Mouse (Mus musculus) urinary bladder, postnatal 36 days (tissue): Measurements from ENCODE around the gene Dennd1b.
A peak's percentile ranks its signal among the peaks of the same experiment; 100 is the strongest.

ENCODE experiments used
- DNase-seq, 2 experiments: peaks; one replicate each; pipeline ENCODE4 v3.0.0; 2022; ENCODE audit warnings: low spot score in 2 of 2, mixed read lengths in 1 of 2

Dennd1b gene

DNA sequence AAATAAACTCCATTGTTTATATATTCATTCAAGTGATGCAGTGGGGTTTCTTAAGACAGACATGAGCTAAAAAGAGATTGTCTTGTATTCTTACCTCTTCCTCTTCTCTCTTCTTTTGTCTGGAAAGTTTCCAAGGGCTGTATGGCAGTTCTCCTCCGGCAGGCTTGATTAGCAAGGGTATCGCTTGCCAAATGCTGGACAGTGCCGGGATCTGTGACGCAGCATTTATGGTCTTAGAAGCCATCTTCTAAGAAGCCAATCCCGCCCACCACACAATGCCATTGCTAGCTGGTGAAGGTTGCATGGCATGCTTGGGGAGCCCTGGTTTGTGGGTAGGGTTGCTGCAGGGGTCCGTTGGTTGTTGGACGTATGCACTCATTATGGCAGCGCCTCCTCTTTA is 115.8 kb downstream of the Dennd1b start:
- DNase-seq: no peak

- no peak for DNase-seq
These were observed 116.3 kb downstream of the Dennd1b start for GRCm38 (mm10) chr1:139079523-139079922.

DNA sequence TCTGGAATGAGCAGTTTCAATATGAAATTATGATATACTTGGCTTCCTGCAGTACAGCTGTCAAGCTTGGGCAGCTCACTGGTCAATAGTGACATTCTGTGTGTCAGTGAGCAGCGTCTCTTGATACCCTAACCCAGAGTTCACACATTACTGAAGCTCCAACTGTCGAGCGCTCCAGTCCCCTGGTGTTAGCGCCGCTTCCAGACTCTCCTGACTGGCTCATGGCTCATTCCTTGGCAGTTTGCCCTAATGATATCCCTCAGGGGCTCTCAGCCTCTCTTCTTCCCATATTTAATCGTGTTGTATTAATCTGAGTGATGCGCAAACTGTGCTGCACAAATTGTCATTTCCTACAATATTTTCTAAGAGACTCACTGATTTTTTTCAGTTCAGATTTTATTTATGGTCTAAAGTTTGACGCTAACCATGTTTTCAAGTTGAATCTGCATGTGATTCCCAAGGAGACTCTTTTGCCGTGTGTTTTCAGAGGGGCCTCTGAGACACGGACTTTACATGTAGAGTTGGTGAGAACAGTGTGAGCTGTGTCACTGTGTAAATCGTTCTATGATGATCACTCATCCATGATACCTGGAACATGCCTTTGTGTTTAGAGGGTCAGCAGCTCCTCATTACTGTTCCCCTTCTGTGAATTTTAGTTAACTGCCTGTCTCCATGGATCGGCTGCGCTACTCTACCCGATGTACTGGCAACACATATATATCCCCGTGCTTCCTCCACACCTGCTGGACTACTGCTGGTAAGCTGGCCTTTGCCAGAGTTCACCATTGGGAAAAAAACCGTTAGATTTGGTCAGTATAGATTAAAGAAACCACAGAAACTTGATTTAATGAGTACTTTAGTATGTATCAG is 117.5 kb downstream of the Dennd1b start:
- DNase-seq: peak in 1 of 2 experiments; percentile 4

DNA sequence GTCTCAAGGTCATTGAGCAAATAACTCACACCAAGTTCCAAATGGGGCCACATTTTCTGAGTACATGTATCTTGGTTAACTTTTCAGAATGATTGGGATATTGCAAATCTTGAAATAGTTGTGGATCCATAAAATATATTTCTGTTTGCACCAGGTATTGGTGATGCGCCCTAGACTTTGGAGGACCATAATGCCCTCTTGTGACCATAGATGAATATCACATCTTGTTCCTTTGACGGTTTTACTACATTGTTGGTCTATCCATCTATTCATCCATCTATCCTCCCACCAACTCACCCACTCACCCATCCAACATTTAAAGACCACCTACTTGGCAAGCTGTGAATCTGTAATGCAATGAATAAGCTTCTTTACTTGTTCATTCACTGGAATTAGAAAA is 120.1 kb downstream of the Dennd1b start:
- no peak for DNase-seq

- no peak for DNase-seq
These were observed 124.3 kb downstream of the Dennd1b start for GRCm38 (mm10) chr1:139087564-139087963.

DNA sequence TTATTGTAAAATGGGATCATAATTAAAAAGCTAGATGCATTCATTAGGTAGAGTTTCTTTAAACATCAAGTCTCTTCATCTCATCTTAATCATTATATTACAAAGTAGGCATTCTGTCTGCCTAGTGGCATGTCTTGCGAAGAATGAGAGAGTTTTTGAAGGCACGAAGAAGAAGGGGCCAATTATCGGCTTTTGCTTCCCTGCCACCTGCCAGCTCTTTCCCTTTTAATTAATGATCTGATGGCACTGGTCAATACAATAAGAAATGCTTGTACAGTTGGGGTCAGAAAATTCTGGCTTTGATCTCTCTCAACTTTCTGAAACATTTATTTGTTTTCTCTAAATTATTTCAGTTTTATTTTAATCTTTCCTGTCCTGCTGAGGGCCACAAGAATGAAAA is 127.5 kb downstream of the Dennd1b start:
- no peak for DNase-seq

DNA sequence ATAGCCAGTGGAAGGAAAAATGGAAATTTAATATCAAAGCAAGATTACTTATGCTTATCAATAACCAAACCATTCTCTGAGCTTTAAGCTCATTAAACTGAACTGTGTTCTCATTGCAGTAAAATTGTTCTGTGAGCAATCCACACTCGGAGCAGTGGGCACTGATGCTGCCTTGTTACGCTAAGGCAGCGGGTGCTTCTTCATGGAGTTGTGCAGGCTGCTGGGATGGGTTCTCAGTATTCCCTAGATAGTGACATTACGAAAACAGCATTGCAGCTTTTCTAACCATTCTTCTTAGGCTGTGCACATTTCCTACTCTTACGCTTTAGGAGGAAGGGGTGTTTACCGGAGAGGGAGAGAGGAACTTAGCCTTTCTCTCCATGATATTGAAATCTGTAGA is 128.5 kb downstream of the Dennd1b start:
- no peak for DNase-seq

DNA sequence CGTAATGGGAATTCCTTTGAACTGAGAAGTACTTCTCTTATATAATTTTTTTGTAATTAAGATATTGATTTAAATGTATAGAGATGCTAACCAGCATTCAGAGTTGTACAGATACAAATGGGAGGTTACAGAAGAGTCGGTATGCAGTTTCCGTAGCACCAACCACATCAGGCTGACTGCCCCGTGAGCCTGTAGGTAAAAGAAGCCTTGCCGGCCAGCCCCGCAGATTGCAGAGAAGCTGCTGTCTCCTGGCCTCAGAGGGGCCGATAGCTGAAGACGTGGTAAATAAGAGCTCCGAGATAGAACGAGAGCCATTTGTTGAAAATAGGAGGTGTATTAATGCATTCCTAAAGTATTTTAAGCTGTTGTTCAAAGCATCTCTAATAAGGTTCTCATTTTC is 128.9 kb downstream of the Dennd1b start:
- DNase-seq: no peak

- no peak for DNase-seq
These were observed 129.5 kb downstream of the Dennd1b start for GRCm38 (mm10) chr1:139092722-139093121.

GRCm38 (mm10) chr1:139096369-139096768 is 133.1 kb downstream of the Dennd1b start:
- DNase-seq: no peak

- DNase-seq: no peak
These were observed 134.9 kb downstream of the Dennd1b start for GRCm38 (mm10) chr1:139098088-139098487.

DNA sequence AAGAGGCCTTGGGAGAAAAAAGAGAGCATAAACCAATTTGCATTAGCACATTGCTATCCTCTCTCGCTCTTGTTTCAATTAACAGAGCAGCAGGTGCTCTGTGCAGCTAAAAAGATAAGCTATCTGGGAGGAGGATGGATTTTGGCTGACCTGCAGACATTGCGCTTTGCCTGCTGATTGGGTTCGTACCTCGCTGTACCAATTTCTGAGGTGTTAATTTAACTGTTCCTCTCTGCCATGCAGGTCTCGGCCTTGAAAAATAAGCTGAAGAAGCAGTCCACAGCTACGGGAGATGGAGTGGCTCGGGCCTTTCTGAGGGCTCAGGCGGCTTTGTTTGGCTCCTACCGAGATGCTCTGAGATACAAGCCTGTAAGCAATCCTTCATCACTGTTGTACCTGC is 138.5 kb downstream of the Dennd1b start:
- DNase-seq: no peak

GRCm38 (mm10) chr1:139108251-139108650 is 145.0 kb downstream of the Dennd1b start:
- DNase-seq: no peak

DNA sequence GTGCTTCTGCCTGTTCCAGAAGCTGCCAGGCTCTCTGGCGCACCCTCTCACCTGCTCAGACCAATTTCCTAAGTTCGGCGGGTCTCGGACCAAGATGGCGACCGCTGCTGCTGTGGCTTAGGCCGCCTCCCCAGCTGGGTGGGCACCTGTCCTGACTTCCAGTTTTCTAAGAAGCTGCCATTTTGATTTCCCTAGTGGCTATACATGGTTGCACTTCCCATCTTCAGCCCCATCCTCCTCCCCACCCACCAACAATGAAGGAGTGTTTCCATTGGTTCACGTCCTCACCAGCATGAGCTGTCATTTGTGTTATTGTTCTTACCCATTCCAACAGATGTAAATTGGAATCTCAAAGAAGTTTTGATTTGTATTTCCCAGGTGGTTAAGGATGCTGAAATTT is 159.4 kb downstream of the Dennd1b start:
- no peak for DNase-seq

DNA sequence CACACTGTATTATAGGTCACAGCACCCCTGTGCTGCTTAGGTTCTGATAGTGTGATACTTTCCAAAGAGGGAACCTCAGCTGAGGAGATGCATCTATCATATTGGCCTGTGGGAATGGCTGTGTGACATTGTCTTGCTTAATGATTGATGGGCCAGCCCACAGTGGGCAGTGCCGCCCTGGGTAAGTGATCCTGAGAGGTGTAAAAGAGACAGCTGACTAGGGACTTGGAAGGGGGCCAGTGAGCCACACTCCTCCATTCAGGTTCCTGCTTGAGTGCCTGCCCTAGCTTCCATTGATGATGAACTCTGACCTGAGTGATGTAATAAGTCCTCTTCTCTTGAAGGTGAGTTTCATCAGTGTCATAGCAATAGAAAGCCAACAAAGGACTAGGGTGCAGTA is 176.4 kb downstream of the Dennd1b start:
- no peak for DNase-seq

- no peak for DNase-seq
These were observed 182.3 kb downstream of the Dennd1b start for GRCm38 (mm10) chr1:139145516-139145915.

DNA sequence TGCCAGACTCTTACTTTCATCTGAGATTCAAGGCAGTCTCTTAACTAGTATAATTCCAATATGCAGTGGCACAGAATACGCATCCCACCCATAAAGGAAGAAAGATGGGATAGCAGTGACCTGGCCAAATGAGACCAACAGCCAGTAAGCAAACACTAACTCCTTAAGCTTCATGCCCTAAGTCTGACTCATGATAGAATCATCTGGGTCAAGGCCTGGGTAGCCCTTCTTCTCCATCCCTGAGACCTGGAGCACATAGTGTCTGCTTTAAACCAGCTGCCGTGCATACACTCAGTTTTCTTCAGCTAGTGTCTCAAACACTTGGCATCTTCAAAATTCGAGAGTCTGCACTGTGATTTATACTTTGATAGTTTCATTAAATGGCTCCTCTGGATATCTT is 183.1 kb downstream of the Dennd1b start:
- no peak for DNase-seq

GRCm38 (mm10) chr1:139153006-139153405 is 189.8 kb downstream of the Dennd1b start:
- no peak for DNase-seq

DNA sequence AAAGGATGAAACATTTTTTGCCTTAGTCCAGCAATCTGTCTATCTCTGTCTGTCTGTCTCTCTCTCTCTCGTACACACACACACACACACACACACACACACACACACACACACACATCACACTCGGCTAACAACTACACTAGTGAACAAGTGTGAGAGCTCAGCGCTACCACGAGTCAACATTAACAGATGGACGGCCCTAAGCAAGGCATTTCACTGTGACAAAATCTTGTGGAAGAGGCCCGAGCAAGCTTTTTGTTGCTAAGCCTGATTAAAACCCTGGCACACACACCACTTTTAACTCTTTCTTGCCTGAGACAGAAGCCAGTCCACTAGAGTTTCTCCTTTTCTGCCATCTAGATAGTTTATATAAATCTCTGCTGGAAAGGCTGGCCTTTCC is 190.3 kb downstream of the Dennd1b start:
- no peak for DNase-seq

- DNase-seq: no peak
These were observed 193.2 kb downstream of the Dennd1b start for GRCm38 (mm10) chr1:139156397-139156796.

DNA sequence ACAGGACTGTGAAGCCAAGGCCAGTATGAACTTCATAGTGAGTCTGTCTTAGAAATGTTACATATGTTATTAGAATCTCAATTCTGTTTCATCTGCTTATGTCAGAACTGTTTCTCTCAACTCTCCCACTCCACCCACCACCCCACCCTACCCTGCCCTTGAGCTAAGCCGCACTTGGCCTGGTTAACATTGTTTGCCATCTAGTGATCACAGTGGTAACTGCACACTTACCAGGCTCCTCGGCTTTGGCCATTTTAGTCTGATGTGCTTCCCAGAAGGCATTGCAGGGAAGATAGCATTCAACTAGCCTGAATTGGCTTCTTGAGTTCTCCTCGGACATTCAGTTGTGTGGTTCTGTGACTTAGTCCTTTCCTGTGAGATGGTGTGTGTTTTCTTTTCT is 198.4 kb downstream of the Dennd1b start:
- no peak for DNase-seq

- DNase-seq: no peak
These were observed 199.6 kb downstream of the Dennd1b start for GRCm38 (mm10) chr1:139162814-139163213.

GRCm38 (mm10) chr1:139174058-139174832 is 211.0 kb downstream of the Dennd1b start:
- no peak for DNase-seq
